Mouse (Mus musculus) right cerebral cortex, postnatal 25 days (tissue): ENCODE measurements around the gene Ylpm1.

ENCODE experiments used
- DNase-seq: peaks from one replicate; pipeline ENCODE4 v3.0.0; 2022

The Ylpm1 gene

DNA sequence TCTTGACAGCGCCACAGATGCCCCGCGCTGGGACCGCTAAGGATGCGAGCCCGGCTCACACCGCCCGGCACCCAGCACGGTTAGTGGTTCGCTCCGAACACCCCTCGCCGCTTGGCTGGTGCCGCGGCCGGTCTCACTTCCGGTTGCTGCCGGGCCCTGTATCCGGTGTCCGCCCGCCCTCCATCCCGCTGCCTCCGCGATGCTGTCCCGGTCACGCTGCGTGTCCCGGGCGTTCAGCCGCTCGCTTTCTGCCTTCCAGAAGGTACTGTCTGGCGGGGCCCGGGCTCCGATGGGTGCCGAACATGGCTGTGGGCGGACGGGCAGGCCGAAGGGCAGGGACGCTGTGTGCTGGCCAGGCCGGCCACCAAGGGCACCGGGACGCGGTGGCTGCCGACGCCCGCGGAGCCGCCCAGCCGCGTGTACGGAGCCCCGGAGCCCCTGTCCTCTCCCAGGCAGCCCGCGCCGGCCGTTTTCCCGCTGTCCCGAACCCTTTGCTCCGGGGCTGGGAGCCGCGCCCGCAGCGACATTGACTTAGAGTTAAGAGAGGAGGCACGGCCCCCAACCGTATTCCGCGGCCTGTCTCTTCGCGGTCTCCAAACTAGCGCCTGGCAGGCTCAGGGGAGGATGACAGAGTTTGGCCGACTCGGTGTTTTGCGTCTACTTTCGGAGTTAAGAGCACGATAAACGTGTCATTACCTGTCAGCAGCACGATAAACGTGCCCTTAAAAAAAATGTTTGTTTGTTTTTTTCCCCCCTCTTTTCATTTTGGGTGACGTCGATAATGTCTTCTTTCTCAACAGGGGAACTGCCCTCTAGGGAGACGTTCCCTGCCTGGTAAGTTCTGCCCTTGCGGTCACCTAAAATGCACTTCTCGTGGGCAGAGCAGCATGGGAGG is 114.8 kb downstream of the Ylpm1 start, which contains the start of the genes Prox2 and Dlst:
TSS of gene Prox2 (minus strand) at position 62 of the 895 bp plus-strand sequence.
TSS of gene Dlst (plus strand) at position 136 of the 895 bp plus-strand sequence.
- DNase-seq, result peak; percentile 90

DNA sequence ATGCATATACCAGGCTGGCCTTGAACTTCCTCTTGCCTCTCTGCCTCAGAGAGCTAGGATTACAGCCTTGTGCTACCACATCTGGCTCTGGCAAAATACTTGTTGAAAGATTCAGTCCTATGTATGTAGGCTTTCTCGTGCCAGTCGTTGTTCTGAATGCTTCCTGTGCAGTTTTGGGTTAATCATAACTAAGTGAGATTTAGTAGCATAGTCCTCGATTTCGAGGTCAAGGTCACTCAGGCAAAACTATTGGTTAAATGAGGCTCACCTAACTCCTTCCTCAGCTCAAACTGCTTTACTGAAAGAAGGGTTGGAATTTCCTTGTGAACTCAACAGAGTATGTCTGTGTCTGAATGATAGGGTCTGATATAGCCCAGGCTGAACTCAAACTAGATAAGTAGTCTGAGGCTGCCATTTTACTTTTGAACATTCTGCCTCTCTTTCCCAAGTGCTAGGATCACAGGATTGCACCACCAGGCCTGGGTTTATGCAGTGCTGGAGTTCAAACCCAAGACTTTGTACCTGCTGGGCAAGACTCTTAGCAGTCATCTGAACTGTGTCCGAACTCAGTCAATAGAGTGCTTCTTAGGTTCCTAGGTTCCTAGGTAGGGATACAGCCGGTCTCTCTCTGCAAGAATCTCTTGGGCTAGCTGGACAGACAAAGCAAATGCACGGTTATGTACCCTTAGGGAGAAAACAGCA is 116.6 kb downstream of the Ylpm1 start:
- no peak for DNase-seq

DNA sequence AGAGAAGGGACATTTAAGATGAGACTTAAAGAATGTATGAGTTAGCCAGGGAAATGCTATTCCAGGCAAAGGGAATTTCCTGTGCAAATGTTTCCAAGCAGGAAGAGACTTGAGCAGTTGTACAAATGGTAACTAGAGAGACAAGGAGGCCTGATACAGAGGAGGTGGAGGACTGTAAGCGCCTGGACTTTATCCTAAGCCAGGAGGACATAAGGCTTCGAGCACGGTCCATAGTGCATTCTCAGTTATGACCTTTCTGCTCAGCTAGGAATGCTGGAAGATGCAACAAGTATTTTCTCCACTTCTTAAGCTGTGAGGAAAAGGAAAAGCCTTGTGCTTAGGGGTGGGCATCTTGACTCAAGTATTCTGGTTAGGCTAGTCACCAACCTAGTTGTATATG is 117.2 kb downstream of the Ylpm1 start:
- DNase-seq, result no peak

DNA sequence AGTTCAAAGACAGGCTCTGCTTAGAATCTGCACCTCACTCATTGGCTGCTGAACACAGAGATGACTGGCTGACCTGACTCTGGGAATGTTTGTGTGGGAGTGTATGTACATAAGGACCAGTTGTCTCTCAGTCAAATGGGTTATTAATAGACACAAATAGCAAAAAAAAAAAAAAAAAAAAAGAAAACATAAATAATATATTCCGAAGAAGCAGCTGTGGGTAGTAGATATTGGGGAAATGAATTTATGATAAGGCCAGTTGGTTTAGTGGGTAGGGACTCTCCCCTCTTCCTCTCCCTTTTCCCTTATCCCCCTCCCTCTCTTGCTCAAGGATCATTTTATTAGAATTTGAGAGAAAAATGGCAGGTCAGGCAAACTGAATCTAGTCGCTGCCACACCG is 117.8 kb downstream of the Ylpm1 start:
- no peak for DNase-seq

DNA sequence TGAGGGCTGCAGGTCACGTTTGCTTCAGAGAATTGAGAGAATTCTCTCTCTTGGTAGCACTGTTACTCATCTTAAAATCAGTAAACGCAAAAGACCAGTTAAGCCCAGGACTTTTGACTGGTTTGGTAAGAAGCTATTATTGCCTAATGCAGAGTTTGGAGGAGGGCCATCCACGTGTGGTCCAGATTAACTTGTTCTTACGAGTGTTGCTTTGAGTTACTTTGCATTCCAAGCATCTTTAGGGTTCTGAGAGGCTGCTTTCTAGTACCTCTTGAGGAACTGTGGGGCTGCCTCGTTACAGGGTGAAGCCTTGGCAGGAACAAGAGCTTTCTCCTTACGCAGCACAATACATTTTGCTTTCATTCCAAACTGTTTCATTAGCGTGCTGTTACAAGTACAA is 119.6 kb downstream of the Ylpm1 start:
- DNase-seq, result no peak
